Mouse (Mus musculus) ES-Bruce4 (cell line): ENCODE data around the gene Zbtb11. TPM values are rescaled to one million over a fixed set of nuclear protein-coding genes. Genes with fewer than 3 reads are reported as not detected.
A peak's percentile ranks its signal among the peaks of the same experiment; 100 is the strongest.

ENCODE experiments used
- H3K27ac ChIP-seq: 2 replicates; pipeline ENCODE4 v1.5.1; 2012; ENCODE audit warnings: low read length, inconsistent platforms; ENCODE audit not compliant: insufficient read depth
- H3K27me3 ChIP-seq: 2 replicates; pipeline ENCODE4 v1.6.1; 2012; ENCODE audit warnings: mild to moderate bottlenecking, low read length, inconsistent platforms; ENCODE audit not compliant: control insufficient read depth, poor library complexity, insufficient read depth, severe bottlenecking
- H3K36me3 ChIP-seq: 2 replicates; pipeline ENCODE4 v1.6.1; 2012; ENCODE audit warnings: inconsistent platforms, mild to moderate bottlenecking, low read length, moderate library complexity; ENCODE audit not compliant: control insufficient read depth, poor library complexity, insufficient read depth, severe bottlenecking
- H3K4me1 ChIP-seq: one replicate; pipeline ENCODE4 v1.8.1; 2011; ENCODE audit warnings: low read length; ENCODE audit not compliant: control insufficient read depth, insufficient read depth
- H3K4me3 ChIP-seq: 2 replicates; pipeline ENCODE4 v1.5.1; 2011; ENCODE audit warnings: low read depth, mild to moderate bottlenecking, low read length
- H3K9ac ChIP-seq: 2 replicates; pipeline ENCODE4 v1.6.1; 2012; ENCODE audit warnings: low read depth, mild to moderate bottlenecking, inconsistent platforms; ENCODE audit not compliant: poor library complexity, severe bottlenecking
- H3K9me3 ChIP-seq: replicated peaks from 2 replicates; pipeline ENCODE4 v1.6.1; 2012; ENCODE audit warnings: mild to moderate bottlenecking, low read length, inconsistent platforms; ENCODE audit not compliant: control insufficient read depth, poor library complexity, insufficient read depth, severe bottlenecking
- CTCF ChIP-seq: IDR thresholded peaks from one replicate; pipeline ENCODE4 v1.8.1; 2011; ENCODE audit warnings: low read depth, low read length
- EP300 ChIP-seq: IDR thresholded peaks from 2 replicates; pipeline ENCODE4 v1.6.1; 2011; ENCODE audit warnings: low read depth, low read length; ENCODE audit not compliant: insufficient read depth
- POLR2A ChIP-seq: IDR thresholded peaks from one replicate; pipeline ENCODE4 v1.8.1; 2011; ENCODE audit warnings: low read length; ENCODE audit not compliant: insufficient read depth
- polyA plus RNA-seq: library from polyadenylated mRNA; stranded (reverse); fragments of >200 nt; gene quantifications from 2 replicates; pipeline ENCODE4 v1.2.4, GENCODE M21; 2011; ENCODE audit warnings: low read depth; ENCODE audit not compliant: missing spikeins, insufficient read depth, insufficient read length

Gene Zbtb11
- polyA plus RNA-seq, 1 experiment = 20.5 TPM

GRCm38 (mm10) chr16:56006798-56007197, 33.1 kb downstream of the Zbtb11 start:
- Histone ChIP-seq H3K4me1 (no peaks in the 10 kb centered on the region), H3K27ac (no peak overlapping the region), H3K36me3 (peaks cover 32% of the 10 kb centered on the region), H3K9ac (no peak overlapping the region), H3K27me3 (no peaks in the 10 kb centered on the region), H3K4me3 (no peak overlapping the region), H3K9me3 (no peaks in the 10 kb centered on the region)
- no peak for TF ChIP-seq CTCF
- TF ChIP-seq EP300 = no peak

DNA sequence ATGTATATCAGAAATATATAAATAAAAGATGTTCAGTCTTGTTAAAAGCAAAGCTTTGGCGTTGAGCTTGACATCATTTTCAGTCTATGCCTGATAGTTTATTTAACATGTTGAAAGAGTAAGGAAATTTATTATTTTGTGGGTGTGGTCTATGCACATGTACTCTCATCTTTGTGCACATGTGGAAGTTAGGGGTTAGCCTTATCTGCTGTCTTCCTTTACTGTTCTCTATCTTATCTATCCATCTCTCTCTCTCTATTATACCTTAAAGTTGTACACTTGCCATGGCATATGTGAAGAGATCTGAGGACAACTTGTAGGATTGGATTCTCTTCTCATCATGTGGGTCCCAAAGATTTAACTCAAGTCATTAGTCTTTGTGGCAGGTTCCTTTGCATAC, 35.2 kb downstream of the Zbtb11 start:
- Histone ChIP-seq H3K9me3 (no peaks in the 10 kb centered on the region), H3K36me3 (peaks cover 26% of the 10 kb centered on the region), H3K9ac (no peak overlapping the region), H3K4me3 (no peak overlapping the region), H3K27ac (no peak overlapping the region), H3K4me1 (no peaks in the 10 kb centered on the region), H3K27me3 (no peaks in the 10 kb centered on the region)
- no peak for TF ChIP-seq CTCF
- no peak for TF ChIP-seq EP300
- TF ChIP-seq POLR2A = no peak

- peaks cover 10% of the 10 kb centered on the region for H3K36me3 ChIP-seq
These were observed 39.4 kb downstream of the Zbtb11 start for GRCm38 (mm10) chr16:56012789-56013743.

DNA sequence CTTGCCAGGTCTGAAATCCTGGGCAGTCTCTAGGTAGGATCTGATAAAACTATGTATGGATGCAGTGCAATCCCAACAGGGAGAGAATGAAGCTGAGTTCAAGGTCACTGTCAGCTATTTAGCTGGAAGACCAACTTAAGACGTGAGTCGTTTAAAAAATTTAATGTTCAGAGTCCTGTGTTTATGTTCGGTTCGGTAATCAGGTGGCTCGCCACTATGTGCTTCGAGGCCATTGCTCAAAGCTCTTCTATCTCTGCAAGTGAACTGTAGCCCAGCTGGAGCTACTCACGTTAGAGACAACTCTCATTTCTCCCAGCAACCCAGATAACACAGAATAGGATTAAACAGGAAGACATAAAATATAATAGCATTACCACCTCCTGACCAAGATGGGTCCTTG, 40.4 kb downstream of the Zbtb11 start:
- Histone ChIP-seq H3K4me3 (no peak overlapping the region), H3K9ac (no peak overlapping the region), H3K27me3 (no peaks in the 10 kb centered on the region), H3K36me3 (peaks cover 20% of the 10 kb centered on the region), H3K9me3 (no peaks in the 10 kb centered on the region), H3K4me1 (no peaks in the 10 kb centered on the region), H3K27ac (no peak overlapping the region)
- TF ChIP-seq EP300 = no peak
- no peak for TF ChIP-seq POLR2A
- no peak for TF ChIP-seq CTCF

More at GRCm38 (mm10) chr16:56012789-56013743, 39.4 kb downstream of the Zbtb11 start:
- H3K9ac ChIP-seq = no peak overlapping the region
- no peak overlapping the region for H3K4me3 ChIP-seq
- no peaks in the 10 kb centered on the region for H3K4me1 ChIP-seq
- no peaks in the 10 kb centered on the region for H3K27me3 ChIP-seq
- H3K9me3 ChIP-seq = no peaks in the 10 kb centered on the region
- TF ChIP-seq CTCF (no peak), POLR2A (no peak), EP300 (no peak)
- H3K27ac ChIP-seq = peak overlapping the region; percentile 6; the same call in 1 of the 2 replicates

GRCm38 (mm10) chr16:56019660-56020059, 46.0 kb downstream of the Zbtb11 start:
- no peak overlapping the region for H3K4me3 ChIP-seq
- no peaks in the 10 kb centered on the region for H3K4me1 ChIP-seq
- no peaks in the 10 kb centered on the region for H3K27me3 ChIP-seq
- H3K9ac ChIP-seq = no peak overlapping the region
- peaks cover 45% of the 10 kb centered on the region for H3K36me3 ChIP-seq
- H3K9me3 ChIP-seq = no peaks in the 10 kb centered on the region
- TF ChIP-seq POLR2A = no peak
- no peak for TF ChIP-seq CTCF
- no peak for TF ChIP-seq EP300
- no peak overlapping the region for H3K27ac ChIP-seq

DNA sequence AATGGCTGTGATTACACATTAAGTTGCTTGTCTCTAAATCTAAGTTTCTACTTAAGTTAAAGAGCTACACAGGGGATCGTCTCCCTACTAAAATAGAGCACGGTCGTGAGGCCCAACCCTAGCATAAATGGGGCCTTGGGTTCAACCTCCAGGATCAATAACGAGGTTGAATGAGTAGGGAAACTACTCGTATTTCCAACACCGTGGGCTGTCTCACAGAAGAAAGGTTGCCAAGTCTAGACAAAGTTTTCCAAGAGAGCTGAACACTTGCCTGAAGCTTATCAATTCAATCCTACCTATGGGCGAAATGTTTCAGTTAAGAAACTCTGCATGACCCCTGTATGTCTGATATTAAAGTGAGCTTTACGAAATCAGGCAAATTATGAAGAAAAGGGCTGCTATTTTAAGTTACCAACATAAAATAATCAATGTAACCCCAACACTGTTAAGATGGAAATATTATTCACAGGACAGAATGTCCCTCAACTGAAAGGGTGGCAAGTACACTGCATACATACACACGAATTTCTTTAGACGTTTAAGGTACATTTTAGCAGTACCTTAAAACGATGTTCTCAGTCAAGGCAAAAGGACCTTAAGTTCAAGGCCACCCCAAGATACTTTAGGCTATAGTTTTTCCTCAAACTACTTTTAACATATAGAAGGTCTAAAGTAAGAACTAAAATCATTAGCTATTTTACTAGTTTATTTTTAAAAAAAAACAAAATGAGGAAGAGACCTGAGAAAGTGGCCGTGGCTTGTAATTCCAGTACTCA, 54.4 kb downstream of the Zbtb11 start:
- no peak for TF ChIP-seq EP300
- TF ChIP-seq CTCF = no peak
- no peak for TF ChIP-seq POLR2A
- H3K27ac ChIP-seq = no peak overlapping the region
- peak overlapping the region; percentile 90 for H3K9ac ChIP-seq
- H3K9me3 ChIP-seq = no peaks in the 10 kb centered on the region
- peaks cover 20% of the 10 kb centered on the region for H3K36me3 ChIP-seq
- no peaks in the 10 kb centered on the region for H3K27me3 ChIP-seq
- no peaks in the 10 kb centered on the region for H3K4me1 ChIP-seq
- H3K4me3 ChIP-seq = peak overlapping the region; percentile 84
